Mouse (Mus musculus) frontal cortex, adult (tissue): ENCODE data around the gene Rapgefl1.

Experiments used
- ATAC-seq: cut with Nextera tagmentation; 2 replicates; pipeline ENCODE4 v1.9.2; 2017; ENCODE audit warnings: mild to moderate bottlenecking, moderate library complexity, mixed read lengths; ENCODE audit not compliant: low TSS enrichment

The Rapgefl1 gene

DNA sequence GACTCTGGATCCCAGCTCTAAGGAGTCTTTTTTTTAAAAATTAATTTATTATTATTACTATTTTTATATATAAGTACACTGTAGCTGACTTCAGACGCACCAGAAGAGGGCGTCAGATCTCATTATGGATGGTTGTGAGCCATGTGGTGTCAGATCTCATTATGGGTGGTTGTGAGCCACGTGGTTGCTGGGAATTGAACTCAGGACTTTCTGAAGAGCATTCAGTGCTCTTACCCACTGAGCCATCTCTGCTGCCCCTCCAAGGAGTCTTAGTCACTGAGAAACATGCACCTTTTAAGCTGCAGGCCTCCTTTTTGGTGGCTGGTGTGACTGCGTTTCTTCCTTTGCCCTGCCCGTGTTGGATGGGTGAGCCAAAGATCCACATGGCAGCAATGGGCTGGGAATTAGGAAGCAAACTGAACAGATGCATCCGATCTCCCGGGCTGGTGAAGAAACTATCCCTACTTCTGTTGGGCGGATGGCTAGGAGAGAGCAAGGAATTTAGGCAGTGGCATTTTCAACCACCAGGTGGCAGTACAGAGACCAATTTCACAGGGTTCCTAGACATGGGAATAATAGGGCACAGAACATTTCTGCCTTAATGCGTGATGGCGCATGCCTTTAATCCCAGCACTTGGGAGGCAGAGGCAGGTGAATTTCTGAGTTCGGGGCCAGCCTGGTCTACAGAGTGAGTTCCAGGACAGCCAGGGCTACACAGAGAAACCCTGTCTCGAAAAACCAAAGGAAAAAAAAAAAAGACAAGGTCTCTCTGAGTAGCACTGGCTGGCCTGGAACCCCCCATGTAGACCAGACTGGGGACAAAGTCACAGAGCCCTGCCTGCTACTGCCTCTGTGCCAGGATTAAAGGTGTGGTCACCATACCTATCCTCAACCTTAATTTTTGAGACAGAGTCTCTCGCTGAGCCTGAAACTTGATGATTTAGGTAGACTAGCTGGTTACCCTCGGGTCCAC lies 22.5 kb downstream of the Rapgefl1 start:
- peak; percentile 62; the same call in 1 of the 2 replicates for ATAC-seq

GRCm38 (mm10) chr11:98863028-98863750 lies 26.6 kb downstream of the Rapgefl1 start, which contains the start of gene Wipf2:
Wipf2 (plus strand) TSS chr11:98863638.
- ATAC-seq: peak; percentile 87

DNA sequence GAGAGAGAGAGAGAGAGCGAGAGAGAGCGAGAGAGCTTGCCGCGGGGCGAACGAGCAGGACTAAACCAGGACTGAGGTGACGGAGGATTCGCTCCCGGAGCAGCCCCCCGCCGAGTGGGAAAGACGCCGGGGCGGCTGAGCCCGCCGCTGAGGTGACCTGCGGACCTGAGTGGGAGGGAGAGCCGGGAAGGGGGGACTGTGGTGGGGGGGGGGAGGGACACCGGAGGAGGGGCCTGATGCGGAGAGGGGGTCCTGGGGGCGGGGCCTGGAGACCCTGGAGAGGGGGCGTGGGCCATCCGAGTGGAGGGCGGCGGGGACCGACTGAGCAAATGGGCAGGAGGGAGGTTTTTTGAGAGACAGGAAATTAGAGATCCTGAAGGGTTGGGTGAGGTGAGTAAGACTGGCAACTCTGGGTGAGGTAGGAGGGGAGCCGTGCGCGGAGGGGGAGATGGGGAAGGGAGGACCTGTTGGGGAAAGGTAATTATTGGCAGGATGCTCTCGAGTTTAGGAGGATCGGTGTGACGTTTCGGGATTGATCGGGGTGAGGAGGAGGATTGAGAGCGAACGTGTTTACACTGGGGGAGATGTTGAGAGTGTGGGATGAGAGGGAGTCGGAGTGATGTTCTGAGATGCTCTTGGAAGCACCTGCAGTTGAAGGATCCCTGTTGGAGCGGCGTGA lies 27.3 kb downstream of the Rapgefl1 start:
- ATAC-seq: peak; percentile 50

DNA sequence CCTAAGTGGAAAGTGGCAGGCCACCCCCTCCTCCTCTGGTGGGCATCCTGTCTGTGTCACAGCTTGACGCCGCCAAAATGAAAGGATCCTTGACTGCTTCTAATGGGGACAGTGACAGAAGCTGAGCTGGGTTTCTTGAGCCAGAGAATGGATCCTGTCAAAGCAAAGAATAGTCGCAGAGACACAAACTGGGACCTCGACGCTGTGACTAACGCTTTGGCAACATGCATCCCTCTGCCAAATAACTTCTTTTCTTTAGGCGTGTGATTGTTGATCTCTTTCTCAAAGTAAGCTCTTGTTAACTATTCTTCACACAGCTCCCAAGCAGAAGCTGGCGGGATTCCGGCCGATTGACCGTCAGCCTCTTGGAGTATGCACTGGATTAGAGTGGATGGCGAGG lies 30.7 kb downstream of the Rapgefl1 start:
- ATAC-seq: no peak

DNA sequence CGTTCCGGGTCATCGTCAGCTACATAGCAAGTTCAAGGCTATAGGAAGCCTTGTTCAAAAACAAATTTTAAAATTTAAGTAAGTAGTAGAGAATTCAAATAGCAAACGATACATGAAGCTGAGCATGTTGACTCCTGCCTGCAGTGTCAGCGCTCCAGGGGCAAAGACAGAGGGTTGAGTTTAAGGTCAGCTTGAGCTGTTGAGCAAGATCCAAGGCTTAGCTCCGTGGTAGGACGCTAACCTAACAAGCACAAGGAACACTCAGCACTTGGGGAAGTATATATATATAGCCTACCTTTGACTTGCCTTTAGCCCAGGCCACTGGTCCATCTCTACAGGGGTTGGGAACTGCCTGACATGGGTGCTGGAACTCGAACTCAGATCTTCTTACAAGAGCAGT lies 33.3 kb downstream of the Rapgefl1 start:
- no peak for ATAC-seq

DNA sequence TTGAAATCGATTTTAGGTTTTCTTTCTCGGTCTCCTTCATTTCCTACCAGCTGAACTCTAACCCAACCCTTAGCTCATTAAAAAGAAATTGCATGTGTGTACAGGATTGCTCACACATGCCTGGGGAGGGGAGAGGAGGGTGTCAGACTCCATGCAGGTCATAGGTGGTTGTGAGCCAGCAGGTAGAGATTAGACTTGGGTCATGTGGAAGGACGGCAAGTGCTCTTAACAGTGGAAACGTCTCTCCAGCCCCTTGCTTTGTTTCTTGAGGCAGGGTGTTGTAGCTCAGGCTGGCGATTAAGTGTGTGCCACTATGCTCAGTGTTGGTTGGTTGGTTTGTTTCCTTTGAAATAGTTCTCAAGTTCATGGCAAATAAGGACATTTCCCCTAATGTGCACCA lies 34.2 kb downstream of the Rapgefl1 start:
- ATAC-seq: no peak

- peak; percentile 64 for ATAC-seq
Measured at GRCm38 (mm10) chr11:98871416-98871815, 34.8 kb downstream of the Rapgefl1 start.

GRCm38 (mm10) chr11:98872040-98872439 lies 35.5 kb downstream of the Rapgefl1 start:
- ATAC-seq: peak; percentile 86

DNA sequence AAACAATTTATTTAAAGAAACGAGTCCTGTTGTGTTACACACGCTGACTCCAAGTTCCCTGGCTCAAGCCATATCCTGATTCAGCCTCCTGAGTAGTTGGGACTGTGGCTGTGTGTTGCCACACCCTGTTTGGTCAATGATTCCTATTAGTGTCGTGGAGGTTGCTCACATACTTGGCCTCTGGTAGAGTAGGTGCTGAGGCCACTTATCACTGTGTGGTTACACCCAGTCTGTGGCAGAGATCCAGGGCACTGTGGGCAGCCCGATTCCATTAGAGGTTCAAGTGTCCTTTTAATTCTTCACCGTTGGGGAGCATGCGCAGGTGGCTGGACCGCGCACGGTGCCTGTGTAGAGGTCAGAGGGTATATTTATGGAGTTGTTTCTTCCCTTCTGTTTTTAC lies 37.3 kb downstream of the Rapgefl1 start:
- no peak for ATAC-seq

DNA sequence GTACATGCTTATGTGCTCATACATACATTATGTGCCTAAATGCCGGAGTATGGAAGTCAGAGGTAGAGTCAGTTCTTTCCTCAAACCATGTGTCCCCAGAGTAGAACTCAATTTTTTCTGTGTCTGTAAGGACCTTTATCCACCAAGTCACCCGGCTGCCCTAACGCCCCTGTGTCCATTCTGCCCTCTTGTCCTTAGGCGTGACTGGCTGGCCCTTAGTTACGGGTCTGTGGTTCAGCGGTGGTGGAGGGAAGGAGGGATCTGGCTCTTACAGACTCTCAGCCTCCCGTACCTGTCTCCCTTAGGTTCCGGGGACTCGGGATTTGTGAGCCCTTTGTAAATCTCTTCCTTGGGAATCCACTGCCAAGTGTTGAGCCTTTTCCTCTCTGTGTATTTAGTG lies 40.4 kb downstream of the Rapgefl1 start:
- no peak for ATAC-seq

DNA sequence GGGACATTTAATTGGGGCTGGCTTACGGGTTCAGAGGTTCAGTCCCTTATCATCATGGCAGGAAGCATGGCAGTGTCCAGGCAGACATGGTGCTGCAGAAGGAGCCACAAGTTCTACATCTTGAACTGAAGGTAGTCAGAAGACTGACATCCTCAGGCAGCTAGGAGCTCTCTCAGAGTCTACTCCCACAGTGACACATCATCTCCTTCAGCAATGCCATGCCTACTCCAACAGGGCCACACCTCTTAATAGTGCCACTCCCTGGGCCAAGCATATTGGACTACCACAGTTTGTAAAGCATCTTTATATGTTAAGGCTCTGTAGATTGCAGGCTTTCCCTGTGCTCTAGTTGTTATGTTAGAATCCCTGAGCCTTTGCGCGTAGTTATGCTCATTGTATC lies 51.1 kb downstream of the Rapgefl1 start:
- ATAC-seq: no peak

DNA sequence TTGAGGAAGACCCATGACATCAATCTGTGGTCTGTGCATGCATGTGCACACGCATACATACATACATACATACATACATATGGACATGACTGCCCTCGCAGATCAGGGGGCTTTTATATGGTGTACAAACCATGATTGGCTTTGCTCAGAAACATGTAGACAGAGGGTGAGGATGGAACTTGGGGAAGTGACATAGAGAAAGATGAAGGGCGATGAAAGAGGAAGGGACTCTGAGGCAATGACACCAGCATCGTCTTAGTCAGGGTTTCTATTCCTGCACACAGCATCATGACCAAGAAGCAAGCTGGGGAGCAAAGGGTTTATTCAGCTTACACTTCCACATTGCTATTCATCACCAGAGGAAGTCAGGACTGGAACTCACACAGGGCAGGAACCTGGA lies 52.5 kb downstream of the Rapgefl1 start:
- ATAC-seq: no peak

- ATAC-seq: no peak
Measured at GRCm38 (mm10) chr11:98889977-98890376, 53.4 kb downstream of the Rapgefl1 start.

GRCm38 (mm10) chr11:98892426-98892825 lies 55.8 kb downstream of the Rapgefl1 start:
- ATAC-seq: no peak

DNA sequence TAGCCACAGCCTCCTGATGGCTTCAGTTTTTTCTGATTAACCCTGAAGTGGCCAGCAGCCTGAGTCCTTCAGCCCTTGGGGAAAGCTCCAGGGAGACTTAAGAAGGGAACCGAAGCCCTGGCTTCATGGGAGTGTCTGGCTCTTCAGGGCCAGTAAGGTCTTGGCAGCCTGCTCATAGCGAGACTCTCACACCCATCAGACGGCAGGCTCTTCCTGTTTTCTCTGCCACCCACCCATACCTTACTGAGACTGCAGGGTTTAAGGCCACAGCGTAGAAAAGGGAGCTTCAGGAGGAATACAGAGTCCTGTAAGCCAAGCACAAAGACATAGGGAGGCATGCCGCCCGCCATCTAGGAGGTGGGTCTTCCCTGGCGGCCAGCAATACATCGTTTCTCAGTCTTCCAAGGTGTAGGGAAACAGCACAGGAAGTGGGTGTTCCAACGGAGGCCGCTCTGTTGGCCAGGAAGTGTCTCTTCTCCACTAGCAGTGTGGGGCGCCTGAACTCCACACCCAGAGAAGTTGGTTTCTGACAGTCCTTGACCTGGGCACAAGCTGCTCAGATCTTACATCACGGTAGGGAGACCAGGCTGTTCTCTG lies 64.0 kb downstream of the Rapgefl1 start:
- ATAC-seq: no peak

DNA sequence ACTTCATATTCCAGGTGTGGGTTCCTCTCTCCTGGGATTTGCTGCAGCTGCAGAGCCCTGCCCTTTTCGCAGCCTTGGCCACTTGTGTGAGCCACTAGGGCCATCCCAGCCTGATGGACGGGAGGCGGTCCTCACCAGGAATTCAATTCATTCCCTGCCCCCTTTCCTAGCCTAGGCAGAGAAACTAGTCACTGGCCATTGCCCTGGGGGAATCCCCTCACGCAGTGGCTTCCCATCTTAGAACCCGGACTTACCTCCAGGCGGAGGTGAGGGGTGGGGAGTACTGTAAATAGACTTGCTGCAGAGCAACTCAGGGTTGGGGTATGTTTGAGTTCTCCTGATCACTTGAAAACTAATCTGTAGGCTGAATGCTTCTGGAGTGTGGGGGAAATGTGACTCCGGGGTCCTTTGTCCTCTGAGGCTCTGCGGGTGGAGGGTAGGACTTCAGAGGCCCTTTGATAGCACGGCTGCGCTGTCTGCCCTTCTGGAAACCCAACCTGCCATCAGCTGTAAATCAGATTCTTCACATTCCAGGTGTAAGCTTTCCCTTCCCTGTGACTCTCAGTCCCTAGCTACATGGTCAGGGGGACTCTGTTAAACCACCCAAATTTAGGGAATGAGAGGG lies 66.1 kb downstream of the Rapgefl1 start:
- no peak for ATAC-seq
